Mouse (Mus musculus) heart, embryonic 14.5 days (tissue): ENCODE data around the gene Fabp7. TPM values are rescaled to one million over a fixed set of nuclear protein-coding genes. Genes with fewer than 3 reads are reported as not detected.

Experiments used
- ATAC-seq: fragments of 200-750 bp; cut with Nextera tagmentation; 2 replicates; pipeline ENCODE4 v1.8.0; 2017; ENCODE audit warnings: low read depth, moderate TSS enrichment; ENCODE audit not compliant: insufficient number of reproducible peaks, insufficient read depth, low FRiP score
- H3K27ac ChIP-seq, 2 experiments: fragments of 200-500 bp in 1 of 2; fragments of 300-500 bp in 1 of 2; sonication (generic) in 1 of 2; replicated peaks in 1 of 2; 2 replicates each; pipeline ENCODE4 v1.5.1; 2012 to 2014; ENCODE audit warnings: low read depth in 2 of 2, low read length in 2 of 2, control low read depth in 1 of 2, mild to moderate bottlenecking in 1 of 2, mixed read lengths in 1 of 2; ENCODE audit not compliant: control insufficient read depth in 1 of 2, insufficient read depth in 1 of 2
- H3K27me3 ChIP-seq: fragments of 300-500 bp; sonication (generic); 2 replicates; pipeline ENCODE4 v1.6.1; 2014; ENCODE audit warnings: mild to moderate bottlenecking, low read length, control low read depth; ENCODE audit not compliant: control insufficient read depth, insufficient read depth
- H3K36me3 ChIP-seq: fragments of 300-500 bp; sonication (generic); 2 replicates; pipeline ENCODE4 v1.6.1; 2014; ENCODE audit warnings: mild to moderate bottlenecking, control low read depth, low read length, mixed read lengths; ENCODE audit not compliant: control insufficient read depth, insufficient read depth
- H3K4me1 ChIP-seq, 2 experiments: fragments of 200-500 bp in 1 of 2; fragments of 300-500 bp in 1 of 2; sonication (generic) in 1 of 2; 2 replicates each; pipeline ENCODE4 v1.6.1; 2012 to 2014; ENCODE audit warnings: low read length in 2 of 2, control low read depth in 1 of 2, mixed read lengths in 1 of 2; ENCODE audit not compliant: control insufficient read depth in 2 of 2, insufficient read depth in 2 of 2
- H3K4me2 ChIP-seq: fragments of 300-500 bp; sonication (generic); 2 replicates; pipeline ENCODE4 v1.6.1; 2014; ENCODE audit warnings: mild to moderate bottlenecking, low read length
- H3K4me3 ChIP-seq, 2 experiments: fragments of 200-500 bp in 1 of 2; fragments of 300-500 bp in 1 of 2; sonication (generic) in 1 of 2; 2 replicates each; pipeline ENCODE4 v1.5.1; 2012 to 2014; ENCODE audit warnings: low read length in 2 of 2, mild to moderate bottlenecking in 2 of 2, control low read depth in 1 of 2, low read depth in 1 of 2, moderate library complexity in 1 of 2; ENCODE audit not compliant: control insufficient read depth in 1 of 2, insufficient read depth in 1 of 2
- H3K9ac ChIP-seq: fragments of 300-500 bp; sonication (generic); 2 replicates; pipeline ENCODE4 v1.6.1; 2014; ENCODE audit warnings: mild to moderate bottlenecking, low read length
- H3K9me3 ChIP-seq: fragments of 300-500 bp; sonication (generic); 2 replicates; pipeline ENCODE4 v1.6.1; 2016; ENCODE audit warnings: low read length, control low read depth; ENCODE audit not compliant: control insufficient read depth
- WGBS: fragments of 180-500 bp; shearing (Covaris S2); extraction: QIAGEN DNeasy Blood & Tissue Kit; methylation state at CpG from one replicate; pipeline ENCODE4 v1.1.7; 2014; 5-methylcytosine and 5-hydroxymethylcytosine counted together
- polyA plus RNA-seq: library from polyadenylated mRNA; unstranded; fragments of >200 nt; fragmentation: Nextera tagmentation; extraction: Ambion mirVana; gene quantifications from 2 replicates; pipeline ENCODE4 v1.2.1, GENCODE M21; 2014

Fabp7 gene
- polyA plus RNA-seq, 1 experiment from 2014 or later, result 10.5 TPM

GRCm38 (mm10) chr10:57835094-57835493 is 50.4 kb downstream of the Fabp7 start:
- Histone ChIP-seq H3K27me3 (no peaks in the 10 kb centered on the region), H3K4me3 (no peak overlapping the region), H3K4me1 (no peaks in the 10 kb centered on the region), H3K4me2 (no peak overlapping the region), H3K27ac (no peak overlapping the region), H3K9me3 (no peaks in the 10 kb centered on the region), H3K36me3 (no peaks in the 10 kb centered on the region), H3K9ac (no peak overlapping the region)
- 98% methylated on average over 1 of the region's 1 CpGs for WGBS
- ATAC-seq, result no peak

- no peak overlapping the region for H3K4me3 ChIP-seq
- no peak overlapping the region for H3K9ac ChIP-seq
- H3K9me3 ChIP-seq, result no peaks in the 10 kb centered on the region
- no peak overlapping the region for H3K27ac ChIP-seq
- no peaks in the 10 kb centered on the region for H3K27me3 ChIP-seq
- H3K36me3 ChIP-seq, result no peaks in the 10 kb centered on the region
- no peaks in the 10 kb centered on the region for H3K4me1 ChIP-seq
- H3K4me2 ChIP-seq, result no peak overlapping the region
- no peak for ATAC-seq
Measured at GRCm38 (mm10) chr10:57835982-57836381, 51.3 kb downstream of the Fabp7 start.

Other genes starting within 250 kb of the Fabp7 start
- gene Pkib, start 152.9 kb upstream of the Fabp7 start, polyA plus RNA-seq, result 2.0 and 2.6 TPM in 2 replicates
- 42.2 and 43.7 TPM in 2 replicates for gene Smpdl3a, start 9.5 kb downstream of the Fabp7 start, polyA plus RNA-seq